Mouse (Mus musculus) forebrain, embryonic 14.5 days (tissue): ENCODE results near the gene Dock6. TPM values are rescaled to one million over a fixed set of nuclear protein-coding genes. Genes with fewer than 3 reads are reported as not detected.

Experiments
- ATAC-seq: fragments of 200-750 bp; cut with Nextera tagmentation; 2 replicates; pipeline ENCODE4 v1.8.0; 2017; ENCODE audit warnings: mild to moderate bottlenecking, moderate library complexity
- DNase-seq: peaks from one replicate; pipeline ENCODE4 v3.0.0-alpha.2; 2015; ENCODE audit warnings: low spot score
- H3K27ac ChIP-seq: fragments of 300-500 bp; sonication (generic); 2 replicates; pipeline ENCODE4 v1.5.1; 2014; ENCODE audit warnings: low read depth, mild to moderate bottlenecking, control low read depth, low read length, moderate library complexity
- H3K27me3 ChIP-seq: fragments of 300-500 bp; sonication (generic); replicated peaks from 2 replicates; pipeline ENCODE4 v1.6.1; 2014; ENCODE audit warnings: low read length, control low read depth, mixed read lengths; ENCODE audit not compliant: control insufficient read depth, insufficient read depth
- H3K36me3 ChIP-seq: fragments of 300-500 bp; sonication (generic); 2 replicates; pipeline ENCODE4 v1.6.1; 2014; ENCODE audit warnings: low read length, control low read depth; ENCODE audit not compliant: control insufficient read depth, insufficient read depth
- H3K4me1 ChIP-seq: fragments of 300-500 bp; sonication (generic); 2 replicates; pipeline ENCODE4 v1.6.1; 2014; ENCODE audit warnings: antibody characterized with exemption, low read length, control low read depth; ENCODE audit not compliant: control insufficient read depth, insufficient read depth
- H3K4me2 ChIP-seq: fragments of 300-500 bp; sonication (generic); 2 replicates; pipeline ENCODE4 v1.6.1; 2014; ENCODE audit warnings: mild to moderate bottlenecking, control low read depth, low read length
- H3K4me3 ChIP-seq: fragments of 300-500 bp; sonication (generic); 2 replicates; pipeline ENCODE4 v1.5.1; 2014; ENCODE audit warnings: low read depth, low read length, control low read depth
- H3K9ac ChIP-seq: fragments of 300-500 bp; sonication (generic); 2 replicates; pipeline ENCODE4 v1.6.1; 2014; ENCODE audit warnings: mild to moderate bottlenecking, low read length, control low read depth, moderate library complexity
- H3K9me3 ChIP-seq: fragments of 300-500 bp; sonication (generic); replicated peaks from 2 replicates; pipeline ENCODE4 v1.6.1; 2016; ENCODE audit warnings: low read length, control low read depth, mixed read lengths; ENCODE audit not compliant: control insufficient read depth
- WGBS: fragments of 180-500 bp; shearing (Covaris S2); extraction: QIAGEN DNeasy Blood & Tissue Kit; methylation state at CpG from one replicate; pipeline ENCODE4 v1.1.7; 2014; 5-methylcytosine and 5-hydroxymethylcytosine counted together
- polyA plus RNA-seq: library from polyadenylated mRNA; unstranded; fragments of >200 nt; fragmentation: Nextera tagmentation; extraction: Ambion mirVana; gene quantifications from 2 replicates; pipeline ENCODE4 v1.2.1, GENCODE M21; 2014

Dock6 gene
- polyA plus RNA-seq, 1 experiment from 2014 or later: 6.7 TPM

GRCm38 (mm10) chr9:21851084-21851483 is 1.4 kb downstream of the Dock6 start:
- H3K4me2 ChIP-seq: no peak overlapping the region
- no peaks in the 10 kb centered on the region for H3K27me3 ChIP-seq
- no peaks in the 10 kb centered on the region for H3K9me3 ChIP-seq
- no peak overlapping the region for H3K9ac ChIP-seq
- 80% methylated on average over 3 of the region's 3 CpGs for WGBS
- ATAC-seq: no peak
- H3K27ac ChIP-seq: no peak overlapping the region
- H3K36me3 ChIP-seq: no peaks in the 10 kb centered on the region
- no peak overlapping the region for H3K4me3 ChIP-seq
- DNase-seq: no peak
- no peaks in the 10 kb centered on the region for H3K4me1 ChIP-seq

DNA sequence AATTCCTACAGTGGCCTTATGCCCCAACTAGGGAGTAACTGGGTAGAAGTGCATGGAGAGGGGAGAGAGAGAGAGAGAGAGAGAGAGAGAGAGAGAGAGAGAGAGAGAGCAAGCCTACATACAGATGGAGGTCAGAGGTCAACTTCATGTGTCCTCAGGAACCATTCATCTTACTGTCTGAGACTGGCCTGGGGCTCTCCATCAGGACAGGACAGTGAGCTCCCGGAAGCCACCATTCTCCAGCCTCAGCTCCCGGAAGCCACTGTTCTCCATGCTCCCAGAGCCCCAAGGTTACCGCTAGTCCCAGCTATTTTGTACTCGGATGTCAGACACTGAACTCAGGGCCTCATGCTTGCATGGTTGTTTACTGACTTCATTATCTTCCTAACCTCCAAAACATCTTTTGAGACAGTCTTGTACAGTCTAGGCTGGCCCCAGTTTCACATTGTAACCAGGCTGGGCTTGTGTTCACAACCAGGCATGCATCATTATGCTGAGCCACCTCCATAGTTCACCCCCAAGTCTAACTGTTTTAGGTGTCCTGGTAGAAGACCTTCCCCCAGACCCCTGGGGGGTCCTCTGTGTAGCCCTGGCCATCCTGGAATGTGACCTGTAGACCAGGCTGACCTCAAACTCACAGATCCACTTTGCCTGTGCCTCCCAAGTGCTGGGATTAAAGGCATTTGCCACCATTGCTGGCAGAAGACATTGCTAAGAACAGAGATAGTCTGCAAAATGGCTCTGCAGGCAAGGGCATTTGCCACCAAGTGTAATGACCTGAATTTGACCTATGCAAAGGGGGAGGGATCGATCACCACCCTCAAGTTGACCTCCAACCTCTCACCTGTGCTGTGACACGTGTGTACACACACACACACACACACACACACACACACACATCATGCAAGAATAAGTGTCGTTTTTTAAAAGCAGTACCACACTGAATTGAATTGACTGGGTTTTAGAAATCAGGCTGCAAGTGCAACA is 2.5 kb downstream of the Dock6 start:
- Histone ChIP-seq H3K4me3 (no peak overlapping the region), H3K9me3 (no peaks in the 10 kb centered on the region), H3K9ac (no peak overlapping the region), H3K4me1 (no peaks in the 10 kb centered on the region), H3K36me3 (no peaks in the 10 kb centered on the region), H3K27ac (no peak overlapping the region), H3K27me3 (no peaks in the 10 kb centered on the region), H3K4me2 (no peak overlapping the region)
- 84% methylated on average over 7 of the region's 7 CpGs for WGBS
- DNase-seq: no peak
- no peak for ATAC-seq

- no peak overlapping the region for H3K4me2 ChIP-seq
- ATAC-seq: no peak
- H3K4me1 ChIP-seq: no peaks in the 10 kb centered on the region
- no peak overlapping the region for H3K27ac ChIP-seq
- no peaks in the 10 kb centered on the region for H3K36me3 ChIP-seq
- no peaks in the 10 kb centered on the region for H3K27me3 ChIP-seq
- no peaks in the 10 kb centered on the region for H3K9me3 ChIP-seq
- H3K4me3 ChIP-seq: no peak overlapping the region
- DNase-seq: no peak
- no peak overlapping the region for H3K9ac ChIP-seq
- 21% methylated on average over 10 of the region's 10 CpGs for WGBS
Observed at GRCm38 (mm10) chr9:21847926-21848325, 4.5 kb downstream of the Dock6 start.

DNA sequence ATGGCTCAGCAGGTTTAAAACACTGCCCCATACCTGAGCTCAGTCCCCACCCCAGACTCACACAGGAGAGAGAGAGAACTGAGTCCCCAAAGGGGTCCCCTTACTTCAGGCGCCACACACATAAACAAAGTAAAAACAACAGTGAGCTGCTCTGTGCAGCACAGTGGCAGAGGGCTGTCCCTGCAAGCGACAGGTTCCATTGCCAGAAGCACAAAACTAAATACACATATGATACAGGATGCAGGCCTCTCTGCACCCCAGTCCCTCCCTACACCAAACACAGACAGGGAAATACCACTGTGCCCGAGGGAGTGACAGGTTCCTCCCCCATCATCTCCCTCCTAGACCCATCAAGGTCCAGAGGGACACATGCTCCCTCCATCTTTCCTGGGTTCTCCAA is 5.0 kb downstream of the Dock6 start:
- Histone ChIP-seq H3K4me1 (no peaks in the 10 kb centered on the region), H3K36me3 (no peaks in the 10 kb centered on the region), H3K27ac (no peak overlapping the region), H3K4me3 (no peak overlapping the region), H3K9me3 (no peaks in the 10 kb centered on the region), H3K9ac (no peak overlapping the region), H3K27me3 (no peaks in the 10 kb centered on the region), H3K4me2 (no peak overlapping the region)
- no peak for ATAC-seq
- no peak for DNase-seq
- WGBS: 30% methylated on average over 3 of the region's 3 CpGs

DNA sequence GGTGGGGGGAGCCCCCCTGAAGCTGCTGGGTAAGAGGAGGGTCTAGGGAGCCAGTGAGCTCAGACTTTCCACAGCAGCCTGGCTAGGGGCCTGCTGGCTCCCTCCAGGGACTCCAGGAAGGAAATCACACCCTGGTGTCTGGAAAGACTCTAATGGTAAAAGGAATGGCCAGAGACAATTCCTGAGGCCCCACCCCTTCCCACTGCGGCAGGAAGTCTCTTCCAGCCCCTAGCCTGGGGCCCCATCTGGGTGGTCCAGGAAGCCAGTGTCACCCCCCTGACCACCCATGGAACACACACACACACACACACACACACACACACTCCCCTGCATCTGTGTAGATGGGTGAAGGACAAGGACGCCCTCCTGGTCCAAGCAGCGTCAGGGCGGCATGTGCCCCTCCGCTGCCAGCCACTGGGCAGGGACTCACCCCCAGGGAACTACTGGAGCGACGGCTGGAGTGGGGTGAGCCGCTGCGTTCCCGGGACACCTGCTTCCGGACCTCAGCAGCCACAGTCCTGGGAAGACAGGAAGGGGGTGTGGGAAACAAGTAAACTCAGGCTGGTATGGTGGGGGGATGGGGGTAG is 5.6 kb downstream of the Dock6 start:
- no peak overlapping the region for H3K4me2 ChIP-seq
- H3K4me3 ChIP-seq: no peak overlapping the region
- DNase-seq: peak; percentile 10
- H3K27me3 ChIP-seq: no peaks in the 10 kb centered on the region
- no peak overlapping the region for H3K27ac ChIP-seq
- ATAC-seq: no peak
- H3K4me1 ChIP-seq: no peaks in the 10 kb centered on the region
- H3K36me3 ChIP-seq: no peaks in the 10 kb centered on the region
- no peak overlapping the region for H3K9ac ChIP-seq
- no peaks in the 10 kb centered on the region for H3K9me3 ChIP-seq
- WGBS: 19% methylated on average over 11 of the region's 11 CpGs

- no peak overlapping the region for H3K4me2 ChIP-seq
- 57% methylated on average over 14 of the region's 14 CpGs for WGBS
- H3K9ac ChIP-seq: no peak overlapping the region
- H3K9me3 ChIP-seq: no peaks in the 10 kb centered on the region
- H3K27me3 ChIP-seq: no peaks in the 10 kb centered on the region
- H3K4me3 ChIP-seq: no peak overlapping the region
- no peaks in the 10 kb centered on the region for H3K36me3 ChIP-seq
- no peak for DNase-seq
- H3K4me1 ChIP-seq: no peaks in the 10 kb centered on the region
- no peak overlapping the region for H3K27ac ChIP-seq
- no peak for ATAC-seq
Observed at GRCm38 (mm10) chr9:21845381-21846080, 6.9 kb downstream of the Dock6 start.

DNA sequence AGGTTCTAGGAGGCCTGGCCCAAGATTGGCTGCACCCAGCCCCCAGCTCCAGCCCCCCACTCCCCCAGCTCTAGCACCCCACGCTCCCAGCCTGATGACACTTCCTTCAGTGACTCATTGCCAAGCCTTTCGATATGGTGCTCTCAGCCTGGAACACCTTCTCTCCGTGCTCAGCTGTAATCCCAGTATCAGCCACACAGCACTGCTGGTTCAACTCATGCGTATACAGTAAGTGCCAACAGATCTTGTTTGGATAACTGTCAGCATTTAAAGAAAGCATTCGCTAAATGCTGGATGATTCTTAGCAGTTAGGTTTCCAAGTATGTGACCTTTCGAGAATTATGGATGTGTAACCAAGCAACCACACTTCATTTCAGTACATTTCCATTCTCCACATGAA is 9.3 kb downstream of the Dock6 start:
- whole genome bisulfite sequencing: 88% methylated on average over 6 of the region's 6 CpGs
- Histone ChIP-seq H3K9me3 (no peaks in the 10 kb centered on the region), H3K36me3 (no peaks in the 10 kb centered on the region), H3K9ac (no peak overlapping the region), H3K27ac (no peak overlapping the region), H3K4me3 (no peak overlapping the region), H3K4me2 (no peak overlapping the region), H3K4me1 (no peaks in the 10 kb centered on the region), H3K27me3 (no peaks in the 10 kb centered on the region)
- no peak for DNase-seq
- no peak for ATAC-seq

GRCm38 (mm10) chr9:21842391-21842790 is 10.0 kb downstream of the Dock6 start:
- H3K27me3 ChIP-seq: no peaks in the 10 kb centered on the region
- 58% methylated on average over 5 of the region's 5 CpGs for WGBS
- no peaks in the 10 kb centered on the region for H3K36me3 ChIP-seq
- H3K4me2 ChIP-seq: no peak overlapping the region
- no peaks in the 10 kb centered on the region for H3K4me1 ChIP-seq
- no peak for ATAC-seq
- H3K9me3 ChIP-seq: no peaks in the 10 kb centered on the region
- H3K27ac ChIP-seq: no peak overlapping the region
- DNase-seq: no peak
- H3K9ac ChIP-seq: peak overlapping the region; percentile 13; the same call in 1 of the 2 replicates
- no peak overlapping the region for H3K4me3 ChIP-seq
